Mouse (Mus musculus) stomach, embryonic 14.5 days (tissue): Measurements from ENCODE around the gene Slc27a4. TPM values are rescaled to one million over a fixed set of nuclear protein-coding genes. Genes with fewer than 3 reads are reported as not detected.

Experiments used
- ATAC-seq: fragments of 200-750 bp; cut with Nextera tagmentation; 2 replicates; pipeline ENCODE4 v1.8.0; 2017; ENCODE audit warnings: low read depth, moderate TSS enrichment; ENCODE audit not compliant: insufficient number of reproducible peaks, insufficient read depth, low FRiP score
- H3K27ac ChIP-seq: fragments of 300-500 bp; sonication (generic); 2 replicates; pipeline ENCODE4 v1.5.1; 2014; ENCODE audit warnings: mild to moderate bottlenecking, low read length, moderate library complexity, mixed read lengths
- H3K27me3 ChIP-seq: fragments of 300-500 bp; sonication (generic); 2 replicates; pipeline ENCODE4 v1.6.1; 2014; ENCODE audit warnings: low read length, control low read depth, mixed read lengths; ENCODE audit not compliant: control insufficient read depth, insufficient read depth
- H3K36me3 ChIP-seq: fragments of 300-500 bp; sonication (generic); 2 replicates; pipeline ENCODE4 v1.6.1; 2014; ENCODE audit warnings: mild to moderate bottlenecking, control low read depth, low read length, moderate library complexity, mixed read lengths; ENCODE audit not compliant: control insufficient read depth, insufficient read depth
- H3K4me1 ChIP-seq: fragments of 300-500 bp; sonication (generic); 2 replicates; pipeline ENCODE4 v1.6.1; 2014; ENCODE audit warnings: low read length, control low read depth, mixed read lengths; ENCODE audit not compliant: control insufficient read depth, insufficient read depth
- H3K4me2 ChIP-seq: fragments of 300-500 bp; sonication (generic); replicated peaks from 2 replicates; pipeline ENCODE4 v1.6.1; 2014; ENCODE audit warnings: low read depth, low read length, control low read depth
- H3K4me3 ChIP-seq: fragments of 300-500 bp; sonication (generic); 2 replicates; pipeline ENCODE4 v1.5.1; 2014; ENCODE audit warnings: low read depth, low read length, control low read depth
- H3K9ac ChIP-seq: fragments of 300-500 bp; sonication (generic); replicated peaks from 2 replicates; pipeline ENCODE4 v1.6.1; 2014; ENCODE audit warnings: low read depth, mild to moderate bottlenecking, control low read depth, low read length, moderate library complexity, mixed read lengths
- H3K9me3 ChIP-seq: fragments of 300-500 bp; sonication (generic); 2 replicates; pipeline ENCODE4 v1.6.1; 2016; ENCODE audit warnings: low read depth, low read length, control low read depth; ENCODE audit not compliant: control insufficient read depth
- whole genome bisulfite sequencing: fragments of 180-500 bp; shearing (Covaris S2); extraction: QIAGEN DNeasy Blood & Tissue Kit; methylation state at CpG from one replicate; pipeline ENCODE4 v1.1.7; 2014; 5-methylcytosine and 5-hydroxymethylcytosine counted together
- polyA plus RNA-seq: library from polyadenylated mRNA; unstranded; fragments of >200 nt; fragmentation: Nextera tagmentation; extraction: Ambion mirVana; gene quantifications from 2 replicates; pipeline ENCODE4 v1.2.1, GENCODE M21; 2014

The Slc27a4 gene
- polyA plus RNA-seq, 1 experiment from 2014 or later: 12.2 TPM

- H3K9me3 ChIP-seq: no peaks in the 10 kb centered on the region
- H3K4me2 ChIP-seq: no peak overlapping the region
- no peak overlapping the region for H3K27ac ChIP-seq
- H3K9ac ChIP-seq: no peak overlapping the region
- no peaks in the 10 kb centered on the region; the same call in 1 of the 2 replicates for H3K4me1 ChIP-seq
- ATAC-seq: no peak
- WGBS: 80% methylated on average over 11 of the region's 11 CpGs
- H3K27me3 ChIP-seq: no peaks in the 10 kb centered on the region
- peaks cover 42% of the 10 kb centered on the region for H3K36me3 ChIP-seq
- no peak overlapping the region for H3K4me3 ChIP-seq
Measured at GRCm38 (mm10) chr2:29815678-29816371, 13.4 kb downstream of the Slc27a4 start.

GRCm38 (mm10) chr2:29817426-29818232 lies 15.2 kb downstream of the Slc27a4 start:
- ATAC-seq: peak; percentile 46
- Histone ChIP-seq H3K4me3 (no peak overlapping the region), H3K36me3 (peaks cover 31% of the 10 kb centered on the region), H3K4me2 (no peak overlapping the region), H3K27me3 (no peaks in the 10 kb centered on the region), H3K9ac (no peak overlapping the region), H3K9me3 (no peaks in the 10 kb centered on the region), H3K27ac (no peak overlapping the region; the same call in 1 of the 2 replicates), H3K4me1 (no peaks in the 10 kb centered on the region; the same call in 1 of the 2 replicates)
- WGBS: 26% methylated on average over 8 of the region's 8 CpGs

DNA sequence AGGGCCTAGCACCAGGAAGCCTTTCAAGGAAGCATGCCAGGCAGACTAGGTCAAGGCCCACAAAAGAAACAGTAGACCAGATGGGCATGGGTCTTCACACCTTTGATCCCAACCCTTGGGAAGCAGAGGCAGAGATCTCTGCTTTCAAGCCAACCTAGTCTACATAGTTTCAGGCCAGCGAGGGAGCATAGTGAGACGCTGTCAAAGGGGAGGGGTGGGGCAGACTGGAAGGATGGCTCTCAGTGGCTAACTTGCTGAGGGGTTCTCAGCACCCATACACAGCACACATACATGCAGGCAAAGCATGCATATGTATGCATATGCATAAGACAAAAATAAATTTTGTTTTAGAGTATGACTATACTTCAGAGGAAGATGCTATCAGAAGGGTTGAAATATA lies 16.9 kb downstream of the Slc27a4 start:
- Histone ChIP-seq H3K27ac (peak overlapping the region; percentile 95; the same call in 1 of the 2 replicates), H3K4me1 (no peaks in the 10 kb centered on the region; the same call in 1 of the 2 replicates), H3K4me2 (peak overlapping the region; percentile 62), H3K36me3 (peaks cover 19% of the 10 kb centered on the region), H3K9ac (peak overlapping the region; percentile 40; the same call in 1 of the 2 replicates), H3K4me3 (peak overlapping the region; percentile 39), H3K9me3 (no peaks in the 10 kb centered on the region), H3K27me3 (no peaks in the 10 kb centered on the region)
- 17% methylated on average over 2 of the region's 2 CpGs for WGBS
- ATAC-seq: no peak

DNA sequence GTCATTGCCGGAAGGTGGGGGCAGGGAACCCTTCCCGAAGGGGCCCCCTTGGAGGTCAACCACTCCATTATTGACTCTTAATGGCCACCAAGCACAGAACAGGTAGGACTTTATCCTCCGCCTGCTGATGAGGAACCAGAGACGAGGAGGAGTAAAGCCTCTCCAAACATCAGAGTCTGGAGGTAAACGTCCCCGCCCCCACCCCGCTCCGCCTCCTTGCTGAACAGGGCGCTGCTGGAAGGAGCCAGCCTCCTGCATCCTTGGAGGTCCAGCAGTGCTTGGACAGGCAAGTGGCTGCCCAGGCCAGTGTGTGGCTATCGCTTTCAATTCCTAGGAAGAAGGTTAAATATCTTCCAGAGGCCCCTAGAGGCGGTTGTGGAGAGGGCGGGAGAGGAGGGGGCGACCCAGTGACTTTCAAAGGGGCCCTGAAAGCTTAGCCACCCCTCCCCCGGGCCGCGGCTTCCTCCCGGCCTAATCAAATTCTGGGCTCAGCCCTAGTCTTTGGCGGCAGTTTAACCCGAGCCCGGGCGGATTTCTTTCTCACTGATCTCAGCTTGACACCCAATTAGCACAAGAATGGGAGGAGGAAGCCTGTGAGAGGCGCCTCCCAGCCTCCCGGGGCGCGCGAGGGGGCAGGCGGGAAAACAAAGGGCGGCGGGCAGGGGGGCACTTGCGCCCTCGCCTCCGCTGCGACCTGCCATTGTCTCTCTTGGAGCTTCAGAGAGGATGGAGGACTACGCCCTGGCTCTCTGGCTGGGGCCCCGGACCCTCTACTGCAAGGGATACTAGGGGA lies 17.8 kb downstream of the Slc27a4 start, which contains the start of gene Urm1:
Gene Urm1 (plus strand): TSS at position 51 of the 793 bp plus-strand sequence.
- Histone ChIP-seq H3K27me3 (no peaks in the 10 kb centered on the region), H3K4me2 (peak within 1 kb of the TSS; percentile 62), H3K27ac (peak within 1 kb of the TSS; percentile 95), H3K36me3 (peaks cover 12% of the 10 kb centered on the region; the same call in 1 of the 2 replicates), H3K4me3 (peak within 1 kb of the TSS; percentile 39), H3K9me3 (no peaks in the 10 kb centered on the region), H3K9ac (peak within 1 kb of the TSS; percentile 40), H3K4me1 (no peaks in the 10 kb centered on the region; the same call in 1 of the 2 replicates)
- WGBS: under 1% methylated on average over 35 of the region's 35 CpGs
- ATAC-seq: peak; percentile 75; the same call in 1 of the 2 replicates

DNA sequence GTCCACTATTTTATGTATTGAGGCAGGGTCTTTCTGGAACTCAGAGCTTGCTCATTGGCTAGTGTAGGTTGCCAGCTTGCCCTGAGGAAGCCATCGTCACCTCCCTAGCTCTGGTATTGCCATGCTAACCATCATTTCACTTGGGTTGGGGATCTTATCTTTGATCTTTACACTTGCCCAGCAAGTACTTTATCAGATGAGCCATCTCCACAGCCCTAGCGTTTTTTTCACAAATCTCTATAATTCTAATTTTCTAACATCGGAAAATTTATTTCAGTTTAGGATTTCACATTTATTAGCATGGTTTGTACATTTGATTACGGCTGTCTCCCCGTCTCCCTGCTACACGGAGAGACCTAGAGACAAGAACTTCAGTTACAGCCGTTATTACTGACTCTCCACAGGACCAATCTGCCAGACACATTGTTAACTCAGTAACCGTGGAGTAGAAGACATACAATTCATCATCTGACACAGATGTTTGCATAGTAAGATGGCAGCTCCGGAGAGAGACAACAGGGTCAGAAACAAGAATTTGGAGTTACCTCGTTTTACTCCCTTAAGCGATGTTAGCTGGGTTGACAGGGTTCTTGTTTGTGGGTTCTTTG lies 24.0 kb downstream of the Slc27a4 start:
- Histone ChIP-seq H3K4me1 (peaks cover 11% of the 10 kb centered on the region), H3K27me3 (no peaks in the 10 kb centered on the region), H3K36me3 (no peaks in the 10 kb centered on the region; the same call in 1 of the 2 replicates), H3K9ac (peak overlapping the region; percentile 73), H3K9me3 (no peaks in the 10 kb centered on the region), H3K4me2 (peak overlapping the region; percentile 83), H3K27ac (peak overlapping the region; percentile 95), H3K4me3 (peak overlapping the region; percentile 73)
- whole genome bisulfite sequencing: 7% methylated on average over 11 of the region's 11 CpGs
- ATAC-seq: no peak

GRCm38 (mm10) chr2:29826926-29827708 lies 24.7 kb downstream of the Slc27a4 start:
- peak; percentile 96 for ATAC-seq

DNA sequence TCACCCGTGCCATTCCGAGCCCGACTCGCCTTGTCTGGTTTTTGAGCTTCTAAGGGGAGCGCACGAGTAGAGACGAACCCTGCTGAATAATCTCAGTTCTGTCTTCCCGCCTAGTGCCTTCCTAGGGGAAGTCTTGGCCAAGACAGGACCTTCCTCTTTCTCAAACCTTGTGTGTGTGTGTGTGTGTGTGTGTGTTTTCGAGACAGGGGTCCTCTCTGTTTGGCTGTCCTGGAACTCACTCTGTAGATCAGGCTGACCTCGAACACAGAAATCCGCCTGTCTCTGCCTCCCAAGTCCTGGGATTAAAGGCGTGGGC lies 25.2 kb downstream of the Slc27a4 start:
- WGBS: 4% methylated on average over 12 of the region's 12 CpGs
- no peak for ATAC-seq
- H3K27ac ChIP-seq: 0 out of 2 replicates have a peak overlapping the region, but pooled peaks have one; percentile 52
- H3K4me2 ChIP-seq: peak overlapping the region; percentile 66
- peak overlapping the region; percentile 73 for H3K4me3 ChIP-seq
- peaks cover 1% of the 10 kb centered on the region for H3K36me3 ChIP-seq
- no peaks in the 10 kb centered on the region for H3K9me3 ChIP-seq
- H3K27me3 ChIP-seq: no peaks in the 10 kb centered on the region
- H3K4me1 ChIP-seq: peaks cover 11% of the 10 kb centered on the region
- peak overlapping the region; percentile 69 for H3K9ac ChIP-seq

More at GRCm38 (mm10) chr2:29826926-29827708, 24.7 kb downstream of the Slc27a4 start:
- Histone ChIP-seq H3K27me3 (no peaks in the 10 kb centered on the region), H3K36me3 (no peaks in the 10 kb centered on the region; the same call in 1 of the 2 replicates), H3K9ac (peak overlapping the region; percentile 73), H3K9me3 (no peaks in the 10 kb centered on the region), H3K4me1 (peaks cover 11% of the 10 kb centered on the region), H3K27ac (peak overlapping the region; percentile 95), H3K4me2 (peak overlapping the region; percentile 83), H3K4me3 (peak overlapping the region; percentile 73)
- 0% methylated on average over 48 of the region's 48 CpGs for WGBS
